Mouse (Mus musculus) limb, embryonic 11.5 days (tissue): ENCODE data around the gene Tap1. TPM values are rescaled to one million over a fixed set of nuclear protein-coding genes. Genes with fewer than 3 reads are reported as not detected.
"Not testable (repeated sequence)": the region's sequence is repeated elsewhere in the genome, so short reads cannot be mapped to it uniquely, and the experiment has no call there.

Experiments used
- ATAC-seq: fragments of 200-750 bp; cut with Nextera tagmentation; 2 replicates; pipeline ENCODE4 v1.8.0; 2017; ENCODE audit warnings: low read depth; ENCODE audit not compliant: insufficient number of reproducible peaks, low FRiP score, low TSS enrichment
- DNase-seq: peaks from one replicate; pipeline ENCODE4 v3.0.0-alpha.2; 2015; ENCODE audit warnings: low spot score
- H3K27ac ChIP-seq: fragments of 300-500 bp; sonication (generic); replicated peaks from 2 replicates; pipeline ENCODE4 v1.5.1; 2014; ENCODE audit warnings: low read depth, mild to moderate bottlenecking, low read length
- H3K27me3 ChIP-seq: fragments of 300-500 bp; sonication (generic); 2 replicates; pipeline ENCODE4 v1.6.1; 2014; ENCODE audit warnings: mild to moderate bottlenecking, low read length, mixed read lengths; ENCODE audit not compliant: control insufficient read depth, insufficient read depth
- H3K36me3 ChIP-seq: fragments of 300-500 bp; sonication (generic); 2 replicates; pipeline ENCODE4 v1.6.1; 2014; ENCODE audit warnings: mild to moderate bottlenecking, low read length, moderate library complexity, mixed read lengths; ENCODE audit not compliant: control insufficient read depth, insufficient read depth
- H3K4me1 ChIP-seq: fragments of 300-500 bp; sonication (generic); 2 replicates; pipeline ENCODE4 v1.6.1; 2014; ENCODE audit warnings: low read length, mixed read lengths; ENCODE audit not compliant: control insufficient read depth, insufficient read depth
- H3K4me2 ChIP-seq: fragments of 300-500 bp; sonication (generic); 2 replicates; pipeline ENCODE4 v1.6.1; 2014; ENCODE audit warnings: low read depth, mild to moderate bottlenecking, moderate library complexity; ENCODE audit not compliant: severe bottlenecking
- H3K4me3 ChIP-seq: fragments of 300-500 bp; sonication (generic); 2 replicates; pipeline ENCODE4 v1.5.1; 2014; ENCODE audit warnings: low read depth, low read length
- H3K9ac ChIP-seq: fragments of 300-500 bp; sonication (generic); 2 replicates; pipeline ENCODE4 v1.6.1; 2014; ENCODE audit warnings: mild to moderate bottlenecking, low read length
- H3K9me3 ChIP-seq: fragments of 300-500 bp; sonication (generic); 2 replicates; pipeline ENCODE4 v1.6.1; 2016; ENCODE audit warnings: low read length; ENCODE audit not compliant: control insufficient read depth
- WGBS: fragments of 180-500 bp; shearing (Covaris S2); extraction: QIAGEN DNeasy Blood & Tissue Kit; methylation state at CpG from one replicate; pipeline ENCODE4 v1.1.7; 2014; 5-methylcytosine and 5-hydroxymethylcytosine counted together
- polyA plus RNA-seq: library from polyadenylated mRNA; unstranded; fragments of >200 nt; fragmentation: Nextera tagmentation; extraction: Ambion mirVana; gene quantifications from 2 replicates; pipeline ENCODE4 v1.2.1, GENCODE M21; 2014

The Tap1 gene
- polyA plus RNA-seq, 1 experiment from 2014 or later, result 2.4 TPM

DNA sequence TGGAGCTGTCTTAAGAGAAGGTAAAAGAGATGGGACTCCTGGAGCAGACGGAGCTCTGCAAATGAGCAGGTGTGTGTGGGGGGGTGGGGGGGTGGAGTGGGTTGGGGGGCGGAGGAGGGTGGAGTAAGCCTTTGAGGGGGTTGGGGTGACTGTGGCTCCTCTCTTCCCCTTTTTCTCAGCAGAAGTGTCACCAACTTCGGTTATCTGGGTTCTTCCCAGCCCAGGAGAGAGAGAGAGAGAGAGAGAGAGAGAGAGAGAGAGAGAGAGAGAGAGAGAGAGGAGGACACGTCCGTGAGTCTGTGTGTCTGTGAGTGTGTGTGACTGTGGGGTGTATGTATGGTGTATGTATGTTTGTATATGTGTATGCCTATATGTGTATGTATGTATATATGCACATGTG lies 43.9 kb upstream of the Tap1 start:
- no peaks in the 10 kb centered on the region for H3K9me3 ChIP-seq
- no peak overlapping the region for H3K27ac ChIP-seq
- no peak overlapping the region for H3K9ac ChIP-seq
- H3K4me3 ChIP-seq, result no peak overlapping the region
- H3K4me2 ChIP-seq, result no peak overlapping the region
- WGBS, result 78% methylated on average over 4 of the region's 5 CpGs
- no peak for ATAC-seq
- no peak for DNase-seq
- peaks cover 21% of the 10 kb centered on the region for H3K27me3 ChIP-seq
- no peaks in the 10 kb centered on the region for H3K36me3 ChIP-seq
- H3K4me1 ChIP-seq, result peaks cover 7% of the 10 kb centered on the region; the same call in 1 of the 2 replicates

GRCm38 (mm10) chr17:34144221-34144620 lies 43.1 kb upstream of the Tap1 start:
- not testable (repeated sequence) for H3K9ac ChIP-seq, H3K27ac ChIP-seq, H3K36me3 ChIP-seq, H3K9me3 ChIP-seq, H3K4me1 ChIP-seq, ATAC-seq, H3K4me2 ChIP-seq, H3K4me3 ChIP-seq, DNase-seq
- WGBS, result 83% methylated on average over 4 of the region's 4 CpGs
- peaks cover 14% of the 10 kb centered on the region for H3K27me3 ChIP-seq

DNA sequence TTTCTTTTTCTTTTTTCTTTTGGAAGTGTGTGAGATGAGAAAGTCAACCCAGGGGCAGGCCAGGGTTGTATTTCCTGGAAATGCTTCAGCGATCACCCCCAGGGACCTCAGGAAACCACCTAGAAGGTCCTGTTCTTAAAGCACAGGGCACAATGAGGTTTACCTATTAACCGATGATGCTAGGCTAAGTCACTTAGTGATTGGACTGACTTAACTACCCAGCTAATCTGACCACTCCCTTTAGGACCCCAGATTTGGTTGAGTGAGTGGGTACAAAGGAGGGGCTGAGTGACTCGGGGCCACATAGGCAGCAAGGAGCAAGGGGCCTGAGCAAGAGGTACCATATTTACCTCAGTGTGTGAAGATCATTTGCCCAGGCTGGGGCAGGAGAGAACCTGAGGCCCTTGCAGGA lies 42.4 kb upstream of the Tap1 start:
- Histone ChIP-seq H3K4me2 (no peak overlapping the region), H3K4me3 (no peak overlapping the region), H3K9me3 (no peaks in the 10 kb centered on the region), H3K27me3 (peaks cover 9% of the 10 kb centered on the region), H3K36me3 (no peaks in the 10 kb centered on the region), H3K9ac (no peak overlapping the region), H3K27ac (no peak overlapping the region), H3K4me1 (peaks cover 5% of the 10 kb centered on the region; the same call in 1 of the 2 replicates)
- 73% methylated on average over 3 of the region's 3 CpGs for WGBS
- ATAC-seq, result no peak
- no peak for DNase-seq

- peak; percentile 28 for DNase-seq
- no peak within 1 kb of the TSS for H3K9ac ChIP-seq
- H3K4me3 ChIP-seq, result no peak within 1 kb of the TSS
- H3K36me3 ChIP-seq, result no peaks in the 10 kb centered on the region
- H3K4me1 ChIP-seq, result no peaks in the 10 kb centered on the region
- no peaks in the 10 kb centered on the region for H3K27me3 ChIP-seq
- no peak within 1 kb of the TSS for H3K4me2 ChIP-seq
- H3K9me3 ChIP-seq, result no peaks in the 10 kb centered on the region
- 72% methylated on average over 4 of the region's 4 CpGs for WGBS
- no peak within 1 kb of the TSS for H3K27ac ChIP-seq
- ATAC-seq, result no peak
Observed at GRCm38 (mm10) chr17:34152923-34153322, 34.4 kb upstream of the Tap1 start, which contains the start of gene H2-DMb1. Gene H2-DMb1 (plus strand): TSS chr17:34153072.

DNA sequence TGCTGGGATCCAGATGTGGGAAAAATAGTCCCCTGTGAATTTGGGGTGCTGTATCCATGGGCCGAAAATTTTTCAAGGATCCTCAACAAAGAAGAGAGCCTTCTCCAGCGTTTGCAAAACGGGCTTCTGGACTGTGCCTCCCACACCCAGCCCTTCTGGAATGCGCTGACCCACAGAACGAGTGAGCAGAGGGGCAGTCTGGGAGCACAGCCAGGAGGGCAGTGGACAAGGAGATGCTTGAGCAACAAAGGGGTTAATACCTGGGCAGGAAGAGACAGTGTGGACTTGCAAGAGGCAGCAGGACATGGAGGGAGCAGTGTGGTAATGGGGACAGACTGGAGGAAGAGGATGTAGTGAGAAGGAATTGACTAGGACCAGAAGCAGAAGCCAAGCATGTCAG lies 31.8 kb upstream of the Tap1 start:
- no peaks in the 10 kb centered on the region for H3K27me3 ChIP-seq
- H3K9me3 ChIP-seq, result no peaks in the 10 kb centered on the region
- H3K9ac ChIP-seq, result no peak overlapping the region
- DNase-seq, result no peak
- H3K4me3 ChIP-seq, result no peak overlapping the region
- WGBS, result 56% methylated on average over 5 of the region's 5 CpGs
- no peaks in the 10 kb centered on the region for H3K4me1 ChIP-seq
- ATAC-seq, result no peak
- no peak overlapping the region for H3K27ac ChIP-seq
- H3K36me3 ChIP-seq, result no peaks in the 10 kb centered on the region
- H3K4me2 ChIP-seq, result no peak overlapping the region

- no peak overlapping the region for H3K4me3 ChIP-seq
- H3K4me1 ChIP-seq, result no peaks in the 10 kb centered on the region
- WGBS, result 47% methylated on average over 9 of the region's 9 CpGs
- no peak overlapping the region for H3K27ac ChIP-seq
- no peaks in the 10 kb centered on the region; the same call in 1 of the 2 replicates for H3K9me3 ChIP-seq
- H3K9ac ChIP-seq, result no peak overlapping the region
- no peak overlapping the region for H3K4me2 ChIP-seq
- H3K36me3 ChIP-seq, result no peaks in the 10 kb centered on the region
- H3K27me3 ChIP-seq, result peaks cover 3% of the 10 kb centered on the region; the same call in 1 of the 2 replicates
- no peak for ATAC-seq
- DNase-seq, result peak; percentile 29
Observed at GRCm38 (mm10) chr17:34164202-34164895, 23.0 kb upstream of the Tap1 start.

DNA sequence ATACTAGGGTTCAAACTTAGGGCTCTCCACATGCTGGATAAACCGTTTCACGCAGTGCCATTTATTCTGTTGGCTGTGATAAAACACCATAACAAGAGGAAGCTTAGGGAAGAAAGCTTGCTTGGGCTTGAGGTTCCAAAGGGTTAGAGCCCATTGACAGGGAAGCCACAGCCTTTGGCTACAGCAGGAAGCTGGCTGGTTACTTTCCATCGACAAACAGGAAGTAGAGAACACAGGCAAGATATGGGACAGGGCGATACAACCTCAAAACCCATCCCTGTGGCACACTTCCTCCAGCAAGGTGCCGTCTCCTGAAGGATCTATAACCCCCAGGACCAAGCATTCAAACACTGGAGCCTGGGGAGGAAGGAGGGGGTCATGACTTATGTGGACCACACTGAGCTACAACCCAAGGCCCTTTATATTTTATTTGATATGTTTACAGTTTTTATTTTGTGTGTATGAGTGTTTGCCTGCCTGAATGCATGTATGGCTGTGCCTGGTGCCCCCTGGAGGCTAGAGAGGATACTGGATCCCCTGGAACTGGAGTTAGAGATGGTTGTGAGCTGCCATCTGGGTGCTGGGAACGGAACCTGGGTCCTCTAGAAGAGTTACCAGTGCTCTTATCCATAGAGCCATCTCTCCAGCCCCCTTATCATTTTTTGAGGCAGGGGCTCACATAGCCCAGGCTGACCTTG lies 22.2 kb upstream of the Tap1 start:
- no peak overlapping the region for H3K4me2 ChIP-seq
- WGBS, result 80% methylated on average over 6 of the region's 6 CpGs
- H3K27me3 ChIP-seq, result peaks cover 3% of the 10 kb centered on the region; the same call in 1 of the 2 replicates

GRCm38 (mm10) chr17:34169279-34169678 lies 18.1 kb upstream of the Tap1 start:
- ATAC-seq, result no peak
- DNase-seq, result peak; percentile 45

More for the DNA sequence above, 22.2 kb upstream of the Tap1 start:
- no peaks in the 10 kb centered on the region; the same call in 1 of the 2 replicates for H3K9me3 ChIP-seq
- H3K9ac ChIP-seq, result no peak overlapping the region
- ATAC-seq (no peak), DNase-seq (no peak)
- H3K27ac ChIP-seq, result no peak overlapping the region
- no peaks in the 10 kb centered on the region for H3K36me3 ChIP-seq
- H3K4me3 ChIP-seq, result no peak overlapping the region
- no peaks in the 10 kb centered on the region for H3K4me1 ChIP-seq

More at GRCm38 (mm10) chr17:34169279-34169678, 18.1 kb upstream of the Tap1 start:
- H3K27me3 ChIP-seq, result peaks cover 3% of the 10 kb centered on the region; the same call in 1 of the 2 replicates
- no peaks in the 10 kb centered on the region for H3K4me1 ChIP-seq
- WGBS, result 0% methylated on average over 2 of the region's 2 CpGs
- H3K36me3 ChIP-seq, result no peaks in the 10 kb centered on the region
- H3K4me3 ChIP-seq, result no peak overlapping the region
- no peak overlapping the region for H3K27ac ChIP-seq
- no peaks in the 10 kb centered on the region for H3K9me3 ChIP-seq
- no peak overlapping the region for H3K4me2 ChIP-seq
- H3K9ac ChIP-seq, result no peak overlapping the region
